Mouse (Mus musculus) kidney, postnatal 4 days (tissue): ENCODE measurements around the gene Ehd1.
"Not testable (repeated sequence)": the region's sequence is repeated elsewhere in the genome, so short reads cannot be mapped to it uniquely, and the experiment has no call there.

Experiments
- DNase-seq, 2 experiments: peaks; one replicate each; pipeline ENCODE4 v3.0.0; 2021; ENCODE audit warnings: mixed read lengths in 2 of 2

The Ehd1 gene

DNA sequence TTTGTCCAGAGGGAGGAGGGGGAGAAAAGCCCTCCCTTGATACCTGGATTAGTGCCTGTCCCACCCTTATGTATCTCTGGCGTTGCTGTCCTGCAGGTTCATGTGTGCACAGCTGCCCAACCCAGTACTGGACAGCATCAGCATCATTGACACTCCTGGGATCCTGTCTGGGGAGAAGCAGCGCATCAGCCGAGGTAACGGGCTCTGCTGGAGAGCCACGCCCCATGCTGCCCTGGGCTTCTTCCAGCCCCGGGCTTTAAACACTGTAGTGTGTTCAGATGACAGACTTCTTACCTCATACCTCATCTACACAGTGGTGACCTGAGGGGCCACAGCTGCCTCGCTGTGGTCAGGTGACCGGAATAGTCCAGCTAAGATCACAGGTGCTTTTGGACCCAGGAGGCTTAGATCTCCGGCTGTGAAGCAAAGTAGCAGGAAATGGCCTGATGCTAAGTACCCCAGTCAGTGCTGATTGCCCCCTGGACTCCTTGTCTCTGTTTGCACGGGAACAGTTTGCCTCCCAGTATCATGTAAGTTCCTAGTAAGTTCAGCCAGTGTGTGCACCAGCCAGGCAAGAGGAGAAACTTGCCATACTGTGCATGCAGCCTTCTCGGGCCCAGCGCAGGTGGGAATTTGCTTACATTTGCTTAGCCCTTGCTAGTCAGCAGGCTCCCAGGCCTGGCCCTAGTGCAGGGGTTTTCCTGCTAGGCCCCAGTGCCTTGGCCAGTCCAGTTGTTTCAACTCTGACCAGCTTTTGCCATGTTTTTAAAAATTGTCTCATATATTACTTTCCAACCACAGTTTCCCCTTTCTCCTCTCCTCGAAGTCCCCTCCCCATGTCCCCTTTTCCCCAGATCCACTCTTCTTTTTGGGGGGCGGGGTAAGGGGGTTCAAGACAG is 4.8 kb downstream of the Ehd1 start:
- DNase-seq: no peak

DNA sequence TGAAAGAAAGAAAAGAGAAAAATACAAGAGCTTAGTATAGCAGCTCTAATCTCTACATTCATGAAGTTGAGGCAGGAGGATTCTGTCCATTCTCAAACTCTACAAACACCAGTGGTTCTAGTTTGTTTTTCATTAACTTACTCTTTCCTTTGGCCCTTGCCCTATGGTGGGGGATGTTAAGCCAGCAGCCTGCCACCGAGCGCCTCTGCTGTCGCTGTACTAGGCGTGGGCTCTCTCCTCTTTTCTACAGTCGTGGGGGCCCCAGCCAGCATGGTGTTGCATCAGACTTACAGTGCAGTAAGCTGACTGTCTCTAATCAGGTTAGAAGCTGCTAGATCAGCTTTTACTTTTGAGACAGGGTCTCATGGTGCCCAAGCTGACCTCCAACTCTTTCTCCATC is 6.5 kb downstream of the Ehd1 start:
- no peak for DNase-seq

DNA sequence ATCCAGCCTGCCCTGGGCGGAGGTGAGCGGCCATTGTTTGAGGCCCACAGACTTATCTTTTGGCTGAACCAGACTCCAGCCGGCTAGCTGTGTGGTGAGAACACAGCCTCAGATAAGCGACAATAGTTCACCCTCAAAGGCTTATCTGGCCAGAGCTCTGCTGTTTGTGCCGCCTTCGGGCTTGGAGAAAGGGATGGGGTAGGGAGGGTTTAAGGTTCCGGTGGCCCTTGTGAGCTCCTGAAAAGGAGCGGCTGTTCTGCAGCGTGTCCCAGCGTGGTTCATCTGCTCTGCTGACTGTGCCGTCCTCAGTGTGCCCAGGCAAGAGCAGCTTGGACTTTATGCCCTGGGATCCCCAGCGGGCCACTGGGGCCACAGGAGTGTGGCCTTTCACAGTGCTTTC is 8.0 kb downstream of the Ehd1 start:
- DNase-seq: no peak

DNA sequence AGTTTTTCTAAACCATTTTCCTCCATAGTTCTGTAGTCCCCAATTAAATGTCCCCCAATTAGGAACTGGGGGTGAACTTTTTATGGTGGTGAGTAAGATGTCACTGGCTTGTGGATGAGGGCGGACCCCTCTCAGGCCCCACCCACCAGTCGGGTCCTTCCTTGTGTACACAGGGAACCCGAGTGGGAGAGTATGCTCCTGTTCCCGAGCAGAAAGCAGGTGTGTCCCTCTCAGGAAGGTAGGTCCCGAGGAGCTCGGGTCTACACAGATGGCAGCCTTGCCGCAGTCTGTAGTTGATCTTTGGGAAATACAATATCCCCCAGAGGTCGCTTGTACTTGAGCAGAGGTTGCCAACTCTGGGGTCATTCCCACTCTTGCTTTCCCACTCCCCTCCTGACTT is 8.7 kb downstream of the Ehd1 start:
- DNase-seq: no peak

DNA sequence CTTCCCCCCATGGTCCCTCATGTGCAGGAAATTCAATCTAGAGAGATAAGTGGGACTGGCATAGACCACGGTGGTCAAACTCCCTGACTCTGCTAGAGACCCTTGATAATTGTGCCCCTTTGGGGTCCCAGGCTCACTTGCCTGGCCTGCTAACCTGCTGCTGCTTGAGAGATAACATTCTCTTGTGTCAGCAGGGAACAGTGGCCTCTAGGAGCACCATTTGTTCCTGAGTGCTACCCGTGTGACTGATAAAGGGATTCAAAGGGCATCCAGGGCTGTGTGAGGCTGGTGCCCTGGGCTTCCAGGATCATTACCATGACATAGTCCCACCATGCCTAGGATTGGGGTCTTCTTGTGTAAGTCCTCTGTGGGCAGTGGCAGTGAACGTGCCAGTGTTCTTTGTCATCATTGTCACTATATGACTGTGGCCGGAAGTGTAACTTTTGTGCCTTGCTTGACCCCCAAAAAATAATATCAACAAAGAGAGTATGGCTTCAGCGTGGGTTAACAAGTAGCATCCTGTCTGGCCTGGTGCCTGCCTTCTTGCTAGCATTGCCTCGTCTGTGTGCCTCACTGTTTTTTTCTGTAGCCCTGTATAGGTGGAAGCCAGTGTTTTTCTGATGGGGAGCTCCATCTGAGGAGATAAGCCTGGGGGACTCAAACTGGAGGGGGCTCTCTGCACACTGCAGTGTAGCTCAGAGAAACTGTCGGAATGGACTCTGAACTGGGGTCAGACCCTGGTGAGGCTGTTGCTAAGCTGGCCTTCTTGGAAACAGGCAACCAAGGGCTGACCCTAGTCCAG is 9.3 kb downstream of the Ehd1 start:
- no peak for DNase-seq

DNA sequence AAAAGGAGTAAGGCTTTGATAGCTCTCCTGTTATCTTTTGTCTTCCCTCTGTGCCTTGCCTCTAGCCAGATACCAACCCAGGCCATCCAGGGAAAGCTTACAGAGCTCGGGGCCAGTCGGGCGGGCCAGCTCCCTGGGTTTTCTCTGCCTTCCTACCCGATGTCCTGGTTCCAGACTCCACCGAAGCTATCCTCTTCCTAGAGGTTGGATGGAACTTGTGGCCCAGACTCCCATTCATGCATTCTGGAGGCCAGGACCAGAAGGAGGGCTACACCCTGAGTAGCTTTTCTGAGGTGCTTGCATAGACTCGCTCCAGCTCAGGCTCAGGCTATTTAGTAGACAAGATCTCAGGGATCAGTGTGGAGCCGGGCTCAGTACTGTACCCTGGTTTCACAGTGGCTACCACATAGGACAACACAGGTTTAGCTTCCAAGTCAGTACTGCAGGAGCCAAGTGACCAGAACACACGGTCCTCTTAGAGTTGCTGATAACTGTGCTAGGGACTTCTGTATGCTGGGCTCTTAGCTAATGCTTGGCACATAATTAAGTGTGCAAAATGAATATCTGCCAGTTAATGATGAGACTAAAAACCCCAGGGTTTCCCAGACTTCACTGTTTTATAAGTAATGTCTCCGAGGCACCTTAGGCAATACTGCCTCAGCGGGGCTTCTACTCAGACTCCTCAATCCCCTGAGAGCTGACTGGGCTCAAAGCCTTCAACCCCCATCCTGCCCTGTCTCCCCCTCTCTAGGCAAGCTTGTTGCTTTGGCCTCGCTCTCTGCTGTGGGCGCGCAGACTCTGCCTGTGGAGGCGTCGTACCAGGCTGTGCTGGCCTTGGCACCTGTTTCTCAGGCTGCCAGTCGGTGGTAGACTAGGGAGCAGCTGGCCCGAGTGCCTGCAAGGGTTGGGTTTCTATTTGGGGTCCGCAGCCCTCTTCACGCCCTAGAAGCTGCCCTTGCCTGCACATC is 10.2 kb downstream of the Ehd1 start:
- no peak for DNase-seq

DNA sequence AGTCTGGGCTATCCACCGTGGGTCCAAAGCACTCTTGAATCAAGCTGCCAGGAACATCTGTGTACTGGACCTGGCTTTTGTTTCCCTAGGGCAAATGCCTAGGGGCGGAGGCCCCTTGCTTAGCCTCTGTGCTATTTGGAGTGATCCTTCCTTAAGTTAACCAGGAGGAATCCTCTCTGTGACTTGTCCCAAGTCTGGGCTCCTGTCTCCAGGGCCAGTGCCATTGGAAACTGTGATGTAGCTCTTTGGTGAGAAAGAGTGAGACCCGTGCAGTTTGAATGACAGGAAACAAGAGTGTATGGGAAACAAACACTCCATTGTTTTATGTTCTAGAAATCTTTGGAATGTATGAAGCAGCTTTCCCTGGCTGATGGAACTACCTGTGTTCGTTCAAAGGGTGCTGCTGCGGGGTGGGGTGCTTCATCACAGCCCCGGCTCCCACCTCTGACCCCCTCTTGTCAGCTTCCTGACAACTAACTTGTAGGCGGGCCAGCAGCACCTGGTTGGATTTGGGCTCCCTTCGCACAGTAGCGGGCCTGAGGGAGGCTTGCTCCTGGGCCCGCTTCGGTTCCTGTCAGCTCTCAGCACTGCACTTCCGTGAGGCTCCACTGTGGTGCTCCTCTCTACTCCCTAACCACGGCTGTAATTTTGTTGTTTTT is 11.8 kb downstream of the Ehd1 start:
- no peak for DNase-seq

DNA sequence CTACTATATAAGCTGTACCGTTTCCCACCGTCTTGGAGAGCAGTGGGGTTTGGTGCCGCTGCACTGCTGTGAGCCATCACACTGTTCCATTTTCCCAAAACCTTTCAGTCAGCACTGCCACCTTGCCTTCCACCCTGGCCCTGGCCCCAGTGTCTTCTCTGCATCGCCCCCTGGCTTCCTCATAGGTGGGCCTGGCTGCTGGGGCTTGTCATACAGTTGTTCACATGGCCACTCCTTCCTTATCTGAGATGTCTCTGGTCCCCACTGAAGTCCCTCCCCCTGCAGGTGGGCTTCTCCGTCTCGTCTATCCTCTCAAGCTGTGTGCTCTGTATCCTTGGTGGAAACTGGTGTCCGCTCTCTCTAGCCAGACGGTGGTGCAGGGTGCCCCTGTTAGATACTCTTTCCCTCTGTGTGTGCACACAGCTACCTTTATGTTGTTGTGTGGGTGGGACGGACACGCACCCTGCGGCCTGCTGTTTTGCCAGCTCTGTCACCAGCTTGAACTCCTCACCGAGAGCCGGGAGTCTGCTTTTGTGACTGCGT is 13.2 kb downstream of the Ehd1 start:
- DNase-seq: no peak

DNA sequence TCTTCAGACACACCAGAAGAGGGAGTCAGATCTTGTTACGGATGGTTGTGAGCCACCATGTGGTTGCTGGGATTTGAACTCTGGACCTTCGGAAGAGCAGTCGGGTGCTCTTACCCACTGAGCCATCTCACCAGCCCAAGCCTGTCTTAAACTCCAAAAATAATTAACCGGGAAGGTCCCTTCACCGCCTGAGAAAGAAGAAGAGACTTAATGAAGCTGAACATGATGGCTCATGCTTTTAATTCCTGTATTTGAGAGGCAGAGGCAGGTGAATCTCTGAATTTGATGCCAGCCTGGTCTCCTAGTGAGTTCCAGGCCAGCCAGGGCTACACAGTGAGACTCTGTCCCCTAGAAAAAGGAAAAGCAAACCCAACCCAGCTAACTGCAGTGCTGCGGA is 14.2 kb downstream of the Ehd1 start:
- not testable (repeated sequence) for DNase-seq

DNA sequence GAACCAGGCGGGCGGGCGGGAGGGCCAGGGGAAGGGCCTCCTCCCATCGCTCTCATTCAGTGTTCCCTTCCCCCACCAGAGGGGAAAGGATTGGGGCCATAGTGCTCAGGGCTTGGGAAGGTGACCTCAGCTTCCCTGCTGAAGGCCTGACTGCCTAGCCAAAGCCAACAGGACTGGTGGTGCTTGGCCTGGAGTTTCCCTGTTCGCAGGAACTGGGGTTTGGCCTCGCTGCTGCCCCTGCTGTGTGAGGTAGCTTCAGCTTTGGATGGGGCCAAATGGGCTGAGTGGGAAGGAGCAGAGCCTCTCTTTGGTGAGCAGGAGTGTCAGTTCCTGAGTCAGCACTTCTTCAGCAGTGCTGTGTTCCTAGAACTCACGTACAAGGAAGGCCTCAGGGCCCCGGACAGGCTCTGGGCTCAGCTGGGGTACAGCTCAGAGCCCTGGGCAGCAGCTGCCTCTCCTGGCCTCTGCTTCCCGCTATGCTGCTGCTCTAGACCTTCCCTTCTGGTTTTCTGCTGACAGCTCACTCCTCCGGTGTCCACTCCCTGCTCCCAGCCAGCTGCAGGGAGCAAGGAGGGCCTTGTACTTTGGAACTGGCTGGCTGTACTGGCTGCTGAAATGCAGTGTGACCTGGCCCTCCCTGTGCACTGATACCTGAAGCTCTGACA is 14.7 kb downstream of the Ehd1 start:
- peak; percentile 38 to 58 for DNase-seq

DNA sequence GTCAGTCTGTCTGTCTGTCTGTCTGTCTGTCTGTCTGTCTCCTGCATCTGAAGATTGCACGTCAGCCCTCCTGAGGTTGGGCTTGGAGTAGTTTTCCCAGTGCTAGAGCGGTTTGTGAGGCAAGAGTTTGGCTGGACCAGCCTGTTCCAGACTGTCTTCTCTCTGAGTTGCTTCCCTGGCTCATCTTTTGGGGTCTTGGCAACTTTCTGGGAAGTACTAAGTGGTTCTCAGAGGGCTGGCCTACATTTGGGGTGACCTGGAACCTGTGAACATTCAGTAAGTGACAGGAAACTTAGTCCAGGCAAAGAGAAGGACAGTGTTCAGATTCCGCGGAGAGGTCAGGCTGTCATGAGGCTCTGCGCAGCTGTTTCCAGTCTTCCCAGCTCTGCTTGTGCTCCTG is 15.7 kb downstream of the Ehd1 start:
- DNase-seq: no peak

DNA sequence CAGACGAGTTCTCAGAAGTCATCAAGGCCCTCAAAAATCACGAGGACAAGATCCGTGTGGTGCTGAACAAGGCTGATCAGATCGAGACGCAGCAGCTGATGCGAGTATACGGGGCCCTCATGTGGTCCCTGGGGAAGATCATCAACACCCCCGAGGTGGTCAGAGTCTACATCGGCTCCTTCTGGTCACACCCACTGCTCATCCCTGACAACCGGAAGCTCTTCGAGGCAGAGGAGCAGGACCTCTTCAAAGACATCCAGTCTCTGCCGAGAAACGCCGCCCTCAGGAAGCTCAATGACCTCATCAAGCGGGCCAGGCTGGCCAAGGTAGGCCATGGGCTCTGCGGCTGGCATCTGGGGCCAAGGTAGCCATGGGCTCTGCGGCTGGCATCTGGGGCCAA is 17.8 kb downstream of the Ehd1 start:
- no peak for DNase-seq

DNA sequence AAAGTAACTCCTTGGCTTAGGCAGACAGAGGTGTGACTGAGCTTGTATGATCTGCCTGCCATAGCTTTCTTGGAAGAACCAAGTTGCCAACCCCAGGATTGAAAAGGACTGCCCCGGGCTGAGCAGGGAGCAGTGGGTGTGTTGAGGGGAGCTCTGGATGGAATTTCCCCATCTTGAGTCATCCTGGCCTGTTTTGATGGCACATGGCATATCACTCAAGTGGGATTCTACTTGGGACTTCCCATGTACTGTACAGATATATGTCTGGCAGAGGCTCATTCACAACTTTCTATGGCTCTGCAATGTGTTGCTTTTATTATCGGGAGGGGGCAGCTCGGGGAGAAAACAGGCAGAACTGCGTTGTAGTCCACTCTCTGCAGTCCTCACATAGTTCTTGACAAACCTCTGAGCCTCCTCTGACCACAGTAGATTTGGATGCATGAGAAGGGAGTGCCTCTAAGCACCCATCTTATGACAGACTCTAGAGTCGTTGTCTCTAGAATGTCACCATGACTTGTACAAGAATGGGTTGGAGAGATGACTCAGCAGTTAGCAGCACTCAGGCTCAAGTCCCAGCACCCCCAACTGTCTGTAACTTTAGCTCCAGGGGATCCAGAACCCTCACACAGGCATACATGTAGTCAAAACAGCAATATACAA is 20.2 kb downstream of the Ehd1 start:
- no peak for DNase-seq

DNA sequence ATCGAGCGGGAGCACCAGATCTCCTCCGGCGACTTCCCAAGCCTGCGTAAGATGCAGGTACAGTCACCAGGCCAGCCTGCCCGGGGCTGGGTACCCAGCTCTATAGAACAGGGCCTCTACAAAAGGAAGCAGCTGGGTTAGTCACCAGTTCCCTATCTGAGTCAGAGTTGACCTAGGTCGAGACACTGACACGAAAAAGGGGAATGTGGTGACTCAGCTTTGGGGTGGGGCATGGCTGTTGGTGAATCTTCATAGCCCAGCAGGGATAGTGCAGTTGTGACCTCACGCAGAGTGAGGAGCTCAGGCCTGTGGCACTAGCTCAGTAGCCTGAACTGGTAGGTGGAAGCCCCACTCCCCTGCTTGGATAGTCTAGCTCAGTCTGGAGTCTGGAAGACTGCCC is 21.1 kb downstream of the Ehd1 start:
- DNase-seq: no peak

DNA sequence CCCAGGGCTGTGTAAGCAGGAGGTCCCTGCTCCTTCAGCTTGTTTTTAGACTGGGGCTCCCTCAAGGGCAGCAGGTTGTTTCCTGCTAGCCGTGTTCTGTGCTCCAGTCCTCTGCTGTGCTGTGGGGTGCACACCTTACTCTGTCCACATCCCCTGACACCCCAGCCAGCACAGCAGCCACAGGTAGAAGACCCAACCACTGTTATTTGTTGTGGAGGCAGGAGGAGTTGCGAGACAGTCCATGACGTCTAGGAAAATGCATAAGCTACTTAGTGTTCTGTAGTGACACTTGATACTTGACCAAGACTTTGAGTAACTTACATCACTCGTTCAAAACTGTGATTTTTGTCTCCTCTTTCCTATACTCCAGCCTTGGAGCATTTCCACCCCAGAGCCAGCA is 22.5 kb downstream of the Ehd1 start:
- DNase-seq: no peak

DNA sequence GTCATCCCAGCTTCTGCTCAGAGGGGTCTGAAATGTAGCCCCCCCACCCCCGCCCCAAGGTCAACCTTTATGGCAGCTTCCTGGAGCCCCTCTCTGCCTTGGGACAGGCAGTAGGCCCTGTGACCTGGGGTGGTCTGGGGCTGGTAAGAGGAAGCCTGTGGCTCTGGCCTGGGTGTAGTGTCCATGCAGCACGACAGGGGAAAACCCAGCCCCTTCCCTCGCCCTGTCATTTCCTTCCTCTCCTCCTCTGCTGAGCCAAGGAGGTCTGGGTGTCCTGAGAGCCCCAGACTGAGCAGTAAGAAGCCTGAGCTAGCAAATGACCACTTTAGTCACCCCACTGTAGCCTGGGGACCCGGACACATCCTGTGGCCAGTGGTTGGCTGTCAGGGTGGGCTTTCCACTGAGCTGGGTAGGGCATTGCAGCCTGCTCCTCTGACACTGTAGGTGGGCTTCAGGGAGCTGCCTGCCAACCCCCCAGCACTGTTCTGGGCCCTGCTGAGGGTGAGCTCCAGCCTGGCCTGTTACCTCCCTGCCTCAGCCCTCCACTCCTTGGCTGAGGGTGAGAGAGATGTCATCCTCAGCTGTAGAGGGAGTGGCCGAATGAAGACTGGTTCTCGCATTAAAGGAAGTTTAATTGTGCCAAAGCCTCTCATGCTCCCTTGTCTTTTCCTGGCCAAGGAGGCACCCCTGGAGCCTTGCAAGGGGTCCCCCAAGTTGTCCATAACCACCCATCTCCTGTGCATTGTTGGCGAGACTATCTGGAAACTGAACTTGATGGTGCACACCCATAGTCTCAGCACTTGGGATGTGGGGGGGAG is 23.1 kb downstream of the Ehd1 start:
- DNase-seq: peak; percentile 25 to 36

DNA sequence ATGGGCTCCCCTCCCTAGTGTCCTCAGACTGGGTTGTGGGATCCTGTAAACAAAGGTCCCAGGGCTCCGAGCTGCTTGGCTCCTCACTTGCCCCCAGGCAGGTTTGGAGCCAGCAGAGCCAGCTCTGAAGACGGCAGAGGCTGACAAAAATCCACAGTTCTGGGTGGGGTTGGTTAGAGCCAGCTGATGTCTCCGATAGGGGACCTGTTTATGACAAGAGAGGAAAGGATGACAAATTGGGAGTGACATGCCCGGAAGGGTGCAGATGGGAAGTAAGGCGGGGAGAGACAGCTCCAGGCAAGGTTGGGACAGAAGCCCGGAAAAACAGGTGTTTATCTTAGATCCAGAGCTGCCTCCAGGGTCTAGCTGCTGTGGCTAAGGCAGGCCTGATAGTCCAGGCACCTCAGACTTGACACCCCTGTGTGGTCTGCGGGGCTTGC is 23.9 kb downstream of the Ehd1 start:
- no peak for DNase-seq

DNA sequence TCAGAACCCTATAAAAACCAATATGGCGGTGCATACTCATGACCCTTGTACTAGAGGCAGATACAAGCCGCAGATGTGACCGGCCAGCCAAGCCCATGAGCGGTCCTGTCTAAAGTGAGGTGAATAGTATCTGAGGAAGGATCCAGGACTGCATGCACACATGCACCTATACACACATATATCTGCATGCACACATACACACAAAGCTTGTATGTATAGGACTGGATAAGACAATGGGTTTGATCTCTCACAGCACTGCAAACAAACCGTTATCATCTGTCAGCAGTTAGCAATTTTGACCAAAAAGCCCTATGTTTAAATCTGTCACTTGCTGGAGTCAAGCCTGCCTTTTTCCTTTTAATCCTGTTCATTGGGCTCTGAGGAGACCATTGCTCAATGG is 25.6 kb downstream of the Ehd1 start:
- no peak for DNase-seq

DNA sequence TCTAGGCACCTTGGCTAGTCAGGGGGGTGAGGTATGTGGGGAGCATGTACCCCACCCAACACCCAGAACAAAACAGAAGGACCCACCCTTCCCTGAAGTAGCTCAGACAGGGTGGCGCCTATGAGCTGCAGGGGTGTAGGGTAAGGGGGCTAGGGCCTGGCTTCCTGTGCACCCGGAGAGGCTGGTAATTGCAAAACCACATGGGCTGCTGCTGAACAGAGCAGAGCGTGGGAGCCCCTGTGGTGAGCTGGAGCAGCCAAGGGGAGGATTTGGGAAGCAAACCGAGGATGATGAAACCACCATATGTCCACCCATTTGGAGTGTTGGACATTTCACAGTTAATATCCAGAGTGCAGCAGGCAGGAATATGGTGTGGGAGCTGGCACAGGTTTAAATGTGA is 26.0 kb downstream of the Ehd1 start:
- no peak for DNase-seq

DNA sequence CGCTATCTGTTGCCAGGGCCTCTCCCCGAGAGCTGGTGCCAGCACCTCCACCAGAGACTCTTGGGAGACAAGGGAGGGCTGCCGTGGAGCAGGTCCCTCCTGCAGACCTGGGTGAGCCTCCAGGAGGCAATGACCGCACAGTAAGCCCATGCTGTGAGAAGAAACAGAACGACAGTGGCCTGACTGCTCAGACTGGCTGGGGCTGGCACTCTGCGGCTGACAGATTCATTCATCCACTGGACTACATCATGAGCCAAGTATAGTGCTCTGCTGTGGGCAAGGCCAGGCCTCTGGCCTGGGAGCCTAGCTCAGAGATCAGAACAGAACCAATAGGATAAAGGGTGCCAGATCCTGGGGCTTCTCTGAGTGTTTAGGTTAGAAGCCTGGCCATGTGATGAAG is 27.3 kb downstream of the Ehd1 start:
- no peak for DNase-seq
